Mouse (Mus musculus): ENCODE measurements at regions not wholly inside any gene's neighbourhood (a gene's known extent, or its start where the extent isn't known, plus 50 kb on each side); places are given as distances from the start of the nearest gene placed in this dataset.
"Not testable (repeated sequence)": the region's sequence is repeated elsewhere in the genome, so short reads cannot be mapped to it uniquely, and the experiment has no call there.

DNA sequence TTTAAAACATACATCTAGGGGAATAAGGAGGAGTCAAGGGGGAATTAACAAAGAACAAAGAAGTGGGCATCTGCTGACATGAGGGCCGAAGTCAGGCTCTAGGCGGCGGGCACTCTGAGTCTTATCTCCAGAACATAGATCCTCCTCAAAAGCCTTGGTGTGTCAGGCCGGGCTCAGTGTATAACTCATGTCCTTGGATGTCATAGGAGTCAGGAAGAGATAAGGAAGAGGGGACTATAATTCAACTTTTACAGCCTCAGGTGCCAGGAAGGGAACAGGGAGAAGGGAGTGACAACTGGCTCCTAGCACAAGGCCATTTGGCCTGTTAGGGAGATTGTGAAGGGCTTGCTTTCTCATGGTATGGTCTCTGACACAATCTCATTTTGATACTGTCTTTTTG is 185.9 kb upstream of the Ube2e2 start:
- not testable (repeated sequence) for ATAC-seq (replicated peaks; ENCODE audit: low FRiP score, low TSS enrichment, poor library complexity, severe bottlenecking)

- ATAC-seq (replicated peaks; ENCODE audit: low FRiP score, low TSS enrichment, poor library complexity, severe bottlenecking) = peak; percentile 52; the same call in 1 of the 2 replicates
These were observed 148.1 kb upstream of the Ube2e2 start for GRCm38 (mm10) chr14:19041984-19042760.

GRCm38 (mm10) chr14:19020102-19020501 is 126.0 kb upstream of the Ube2e2 start:
- ATAC-seq (replicated peaks; ENCODE audit: low FRiP score, low TSS enrichment, poor library complexity, severe bottlenecking) = no peak

GRCm38 (mm10) chr14:19015406-19015805 is 121.3 kb upstream of the Ube2e2 start:
- ATAC-seq (replicated peaks; ENCODE audit: low FRiP score, low TSS enrichment, poor library complexity, severe bottlenecking) = no peak

- ATAC-seq (replicated peaks; ENCODE audit: low FRiP score, low TSS enrichment, poor library complexity, severe bottlenecking) = not testable (repeated sequence)
These were observed 119.5 kb upstream of the Ube2e2 start for GRCm38 (mm10) chr14:19013558-19013957.

GRCm38 (mm10) chr14:18983901-18984300 is 89.8 kb upstream of the Ube2e2 start:
- no peak for ATAC-seq (replicated peaks; ENCODE audit: low FRiP score, low TSS enrichment, poor library complexity, severe bottlenecking)

GRCm38 (mm10) chr14:18963864-18964263 is 69.8 kb upstream of the Ube2e2 start:
- ATAC-seq (replicated peaks; ENCODE audit: low FRiP score, low TSS enrichment, poor library complexity, severe bottlenecking) = no peak

DNA sequence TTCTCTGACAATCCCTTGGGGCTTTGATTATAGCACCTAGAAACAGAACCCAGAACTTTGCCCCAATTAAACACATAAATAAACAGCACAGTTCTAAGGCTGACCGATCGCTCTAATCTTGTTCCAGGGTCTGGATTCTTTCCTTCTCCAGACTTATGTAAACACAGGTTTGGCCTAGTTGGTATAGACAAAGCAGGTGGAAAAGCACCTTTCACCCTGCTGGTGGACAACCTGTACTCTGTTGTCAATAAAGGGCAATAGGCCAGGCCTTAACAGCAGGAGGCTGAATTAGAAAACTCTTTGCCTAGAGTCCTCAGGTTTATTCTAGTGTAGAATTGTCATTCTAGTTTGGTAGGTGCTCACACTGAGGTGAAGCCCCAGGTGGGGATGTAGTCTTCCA is 69.2 kb upstream of the Ube2e2 start:
- no peak for ATAC-seq (replicated peaks; ENCODE audit: low FRiP score, low TSS enrichment, poor library complexity, severe bottlenecking)
